Mouse (Mus musculus) C2C12 (cell line): Measurements from ENCODE around the gene Zfp652. TPM values are rescaled to one million over a fixed set of nuclear protein-coding genes. Genes with fewer than 3 reads are reported as not detected.

ENCODE experiments used
- H3K27me3 ChIP-seq: one replicate; pipeline ENCODE4 v1.6.1; 2011; ENCODE audit not compliant: control insufficient read depth, insufficient read depth, insufficient read length
- H3K36me3 ChIP-seq: one replicate; pipeline ENCODE4 v1.6.1; 2011; ENCODE audit not compliant: control insufficient read depth, insufficient read depth
- H3K4me3 ChIP-seq: one replicate; pipeline ENCODE4 v1.5.1; 2011; ENCODE audit warnings: mild to moderate bottlenecking, control low read depth; ENCODE audit not compliant: poor library complexity, insufficient read depth, severe bottlenecking
- H3K79me2 ChIP-seq: one replicate; pipeline ENCODE4 v1.6.1; 2011; ENCODE audit not compliant: control insufficient read depth, insufficient read depth
- H3K79me3 ChIP-seq: one replicate; pipeline ENCODE4 v1.6.1; 2011; ENCODE audit warnings: low read depth, control low read depth
- H3ac ChIP-seq: one replicate; pipeline ENCODE3; 2011; ENCODE audit warnings: low read depth; ENCODE audit not compliant: control insufficient read depth, insufficient read length
- CEBPB ChIP-seq: IDR thresholded peaks from one replicate; pipeline ENCODE4 v1.6.1; 2011; ENCODE audit warnings: low read depth, mild to moderate bottlenecking, control low read depth, moderate library complexity
- CTCF ChIP-seq: IDR thresholded peaks from one replicate; pipeline ENCODE4 v1.5.1; 2011; ENCODE audit not compliant: control insufficient read depth, insufficient read depth, insufficient read length
- FOSL1 ChIP-seq: IDR thresholded peaks from one replicate; pipeline ENCODE4 v1.8.0; 2011; ENCODE audit warnings: mild to moderate bottlenecking, low read length; ENCODE audit not compliant: poor library complexity, insufficient read depth, severe bottlenecking
- MAX ChIP-seq: IDR thresholded peaks from one replicate; pipeline ENCODE4 v1.6.1; 2011; ENCODE audit warnings: mild to moderate bottlenecking, control low read depth
- MYOD1 ChIP-seq: IDR thresholded peaks from one replicate; pipeline ENCODE4 v1.6.1; 2011; ENCODE audit warnings: low read depth; ENCODE audit not compliant: control insufficient read depth, insufficient read length
- MYOG ChIP-seq: IDR thresholded peaks from one replicate; pipeline ENCODE4 v1.6.1; 2011; ENCODE audit not compliant: control insufficient read depth, insufficient read length; ENCODE audit errors: extremely low read depth
- USF1 ChIP-seq: IDR thresholded peaks from one replicate; pipeline ENCODE4 v1.6.1; 2011; ENCODE audit warnings: low read depth, mild to moderate bottlenecking, control low read depth, moderate library complexity
- polyA plus RNA-seq: library from polyadenylated mRNA; unstranded; fragments of >200 nt; fragmentation: generic; extraction: Trizol; gene quantifications from one replicate; pipeline ENCODE4 v1.2.1, GENCODE M21; 2012; ENCODE audit warnings: missing spikeins

The Zfp652 gene
- polyA plus RNA-seq, 1 experiment: 4.8 TPM

- Histone ChIP-seq H3K79me2 (no peaks in the 10 kb centered on the region), H3K36me3 (no peaks in the 10 kb centered on the region), H3K4me3 (no peak overlapping the region), H3K27me3 (no peaks in the 10 kb centered on the region), H3ac (no peak overlapping the region), H3K79me3 (no peaks in the 10 kb centered on the region)
- TF ChIP-seq FOSL1: no peak
- TF ChIP-seq MAX: no peak
- TF ChIP-seq MYOG: no peak
- TF ChIP-seq USF1: no peak
- no peak for TF ChIP-seq MYOD1
- no peak for TF ChIP-seq CEBPB
- no peak for TF ChIP-seq CTCF
Observed at GRCm38 (mm10) chr11:95807884-95808283, 95.4 kb downstream of the Zfp652 start.

- Histone ChIP-seq H3ac (no peak overlapping the region), H3K4me3 (no peak overlapping the region), H3K79me3 (no peaks in the 10 kb centered on the region), H3K36me3 (no peaks in the 10 kb centered on the region), H3K27me3 (no peaks in the 10 kb centered on the region), H3K79me2 (no peaks in the 10 kb centered on the region)
- TF ChIP-seq CTCF (no peak), FOSL1 (no peak), MYOG (no peak), CEBPB (no peak), USF1 (no peak), MAX (no peak), MYOD1 (no peak)
Observed at GRCm38 (mm10) chr11:95808448-95809011, 96.1 kb downstream of the Zfp652 start.

GRCm38 (mm10) chr11:95809603-95810002 lies 97.1 kb downstream of the Zfp652 start:
- Histone ChIP-seq H3K79me3 (no peaks in the 10 kb centered on the region), H3ac (no peak overlapping the region), H3K79me2 (no peaks in the 10 kb centered on the region), H3K36me3 (no peaks in the 10 kb centered on the region), H3K27me3 (no peaks in the 10 kb centered on the region), H3K4me3 (no peak overlapping the region)
- no peak for TF ChIP-seq FOSL1
- no peak for TF ChIP-seq MYOG
- no peak for TF ChIP-seq USF1
- TF ChIP-seq CTCF: no peak
- no peak for TF ChIP-seq CEBPB
- no peak for TF ChIP-seq MAX
- TF ChIP-seq MYOD1: no peak

- Histone ChIP-seq H3K36me3 (no peaks in the 10 kb centered on the region), H3K4me3 (no peak overlapping the region), H3K79me2 (no peaks in the 10 kb centered on the region), H3K79me3 (no peaks in the 10 kb centered on the region), H3ac (no peak overlapping the region), H3K27me3 (no peaks in the 10 kb centered on the region)
- TF ChIP-seq MAX (no peak), CEBPB (no peak), CTCF (no peak), USF1 (no peak), MYOD1 (no peak), FOSL1 (no peak), MYOG (no peak)
Observed at GRCm38 (mm10) chr11:95810828-95811227, 98.4 kb downstream of the Zfp652 start.

GRCm38 (mm10) chr11:95811741-95812140 lies 99.3 kb downstream of the Zfp652 start:
- Histone ChIP-seq H3K79me3 (no peaks in the 10 kb centered on the region), H3K27me3 (no peaks in the 10 kb centered on the region), H3K36me3 (no peaks in the 10 kb centered on the region), H3ac (no peak overlapping the region), H3K79me2 (no peaks in the 10 kb centered on the region), H3K4me3 (no peak overlapping the region)
- TF ChIP-seq FOSL1 (no peak), CTCF (no peak), MAX (no peak), CEBPB (no peak), MYOD1 (no peak), MYOG (no peak), USF1 (no peak)
